7 mouse cellular contexts compared by ENCODE assay signal in the genomic region with DNA sequence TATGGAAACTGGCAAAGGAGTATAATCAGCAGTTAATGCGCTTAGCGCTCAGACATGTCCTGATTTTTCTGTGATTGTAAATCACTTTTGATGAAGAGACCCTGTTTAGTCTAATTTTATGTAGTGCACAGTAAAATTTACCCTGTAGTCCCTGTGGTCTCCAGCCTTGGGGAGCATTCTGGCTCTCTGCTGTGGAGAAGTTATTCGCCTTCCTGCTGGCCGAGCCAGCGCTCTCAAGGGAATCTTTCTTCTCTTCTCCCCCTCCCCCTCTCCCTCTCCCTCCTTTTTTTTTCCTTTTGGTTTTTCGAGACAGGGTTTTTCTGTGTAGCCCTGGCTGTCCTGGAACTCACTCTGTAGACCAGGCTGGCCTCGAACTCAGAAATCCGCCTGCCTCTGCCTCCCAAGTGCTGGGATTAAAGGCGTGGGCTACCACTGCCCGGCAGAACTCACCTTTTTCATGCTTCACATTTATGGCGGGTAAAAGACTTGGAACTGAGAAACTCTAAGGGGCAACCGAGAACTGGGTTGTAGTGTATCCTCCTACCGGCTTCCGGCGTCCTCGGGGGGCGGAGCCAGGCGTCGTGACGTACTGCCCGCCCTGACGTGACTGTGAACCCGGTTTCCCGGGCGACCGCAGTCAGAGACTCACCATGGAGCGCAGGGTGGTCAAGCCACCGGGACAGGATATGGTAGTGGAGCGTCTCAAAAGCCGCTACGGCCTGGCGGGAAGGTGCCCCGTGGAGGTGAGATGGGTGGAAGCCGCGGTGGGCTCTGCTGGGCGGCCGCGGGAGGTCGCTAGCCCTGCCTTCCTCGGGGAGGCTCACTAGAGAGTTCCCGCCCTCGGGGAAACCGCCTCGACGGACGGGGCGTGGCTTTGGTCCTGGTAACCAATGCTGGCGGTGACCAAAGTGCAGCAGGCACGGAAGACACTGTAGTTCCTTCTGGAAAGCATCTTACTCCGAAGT. TPM values are rescaled to one million over a fixed set of nuclear protein-coding genes. Genes with fewer than 3 reads are reported as not detected.
DNase-seq lines count a peak whose midpoint lies in the region; ATAC-seq lines count a peak whose summit lies in the region.

A gene (plus strand): TSS at position 629 of the 965 bp plus-strand sequence.

- 0 out of 2 replicates have a peak, but pooled peaks cover 3% of the 10 kb centered on the region for H3K4me1 ChIP-seq in intestine, embryonic 16.5 days (ENCODE audit: control insufficient read depth, insufficient read depth, low read length)
- H3K4me1 ChIP-seq in midbrain, embryonic 11.5 days (ENCODE audit: control insufficient read depth, insufficient read depth, low read length) = peaks cover 4% of the 10 kb centered on the region; the same call in 1 of the 2 replicates

- H3K9ac ChIP-seq in intestine, embryonic 16.5 days (ENCODE audit: low read depth, low read length) = peak within 1 kb of the TSS; percentile 78
- peak within 1 kb of the TSS; percentile 68 for H3K9ac ChIP-seq in midbrain, embryonic 11.5 days (ENCODE audit: low read length)

- H3K9me3 ChIP-seq in intestine, embryonic 16.5 days (ENCODE audit: control insufficient read depth, low read length) = no peaks in the 10 kb centered on the region
- no peaks in the 10 kb centered on the region for H3K9me3 ChIP-seq in midbrain, embryonic 11.5 days (ENCODE audit: control insufficient read depth, low read length)

- peak within 1 kb of the TSS; percentile 77 for H3K4me3 ChIP-seq in intestine, embryonic 16.5 days (ENCODE audit: low read length)
- peak within 1 kb of the TSS; percentile 62 for H3K4me3 ChIP-seq in midbrain, embryonic 11.5 days (ENCODE audit: low read depth, low read length)

- intact Hi-C loops in left cerebral cortex, postnatal 36 days (cut with DNase I) = no loop called here

- under 1% methylated on average over 50 of the region's 50 CpGs for WGBS in intestine, embryonic 16.5 days
- WGBS in midbrain, embryonic 11.5 days = 2% methylated on average over 50 of the region's 50 CpGs

- peaks cover 7% of the 10 kb centered on the region for H3K36me3 ChIP-seq in intestine, embryonic 16.5 days (ENCODE audit: control insufficient read depth, insufficient read depth, low read length)
- peaks cover 3% of the 10 kb centered on the region; the same call in 1 of the 2 replicates for H3K36me3 ChIP-seq in midbrain, embryonic 11.5 days (ENCODE audit: control insufficient read depth, insufficient read depth, low read length)

- no peaks in the 10 kb centered on the region for H3K27me3 ChIP-seq in intestine, embryonic 16.5 days (replicated peaks; ENCODE audit: control insufficient read depth, insufficient read depth, low read length)
- H3K27me3 ChIP-seq in midbrain, embryonic 11.5 days (ENCODE audit: control insufficient read depth, insufficient read depth, low read length) = no peaks in the 10 kb centered on the region

- peak; percentile 99 for ATAC-seq in intestine, embryonic 16.5 days
- ATAC-seq in midbrain, embryonic 11.5 days (ENCODE audit: low FRiP score) = peak; percentile 99

- DNase-seq in adrenal gland, adult 2 months = peak; percentile 97
- peak; percentile 83 for DNase-seq in embryo, embryonic 11.5 days (ENCODE audit: low read depth, low spot score)
- DNase-seq in gastrocnemius, postnatal 4 days (ENCODE audit: low spot score in 2 of 2) = peak; percentile 80 to 94
- peak; percentile 92 to 93 for DNase-seq in left cerebral cortex, postnatal 36 days (ENCODE audit: low spot score in 2 of 2)
- DNase-seq in midbrain, embryonic 11.5 days (ENCODE audit: low spot score, missing footprints) = peak; percentile 99
- peak; percentile 68 for DNase-seq in skeletal muscle tissue, adult 2 months (ENCODE audit: low read depth, low spot score)

- H3K4me2 ChIP-seq in intestine, embryonic 16.5 days (ENCODE audit: low read depth, low read length) = peak within 1 kb of the TSS; percentile 64
- H3K4me2 ChIP-seq in midbrain, embryonic 11.5 days = peak within 1 kb of the TSS; percentile 48

- H3K27ac ChIP-seq in intestine, embryonic 16.5 days (ENCODE audit: low read length) = peak within 1 kb of the TSS; percentile 90
- H3K27ac ChIP-seq in midbrain, embryonic 11.5 days (ENCODE audit: low read depth, low read length) = peak within 1 kb of the TSS; percentile 78

RNA-seq across cellular contexts. Expression of the gene that starts here (rescaled TPM):
- total RNA-seq in adrenal gland, adult 2 months (2021) = 1 to 10 TPM; 2.2 to 4.3 TPM
- polyA plus RNA-seq in adrenal gland, adult 2 months (2012; rRNA removed) = 0.04 and 0.12 TPM in 2 replicates
- total RNA-seq in gastrocnemius, postnatal 4 days (2021) = 1 to 10 TPM; 1.8 TPM
- 5.7 and 6.4 TPM in 2 replicates for polyA plus RNA-seq in intestine, embryonic 16.5 days (2015; fragmentation: Nextera tagmentation; extraction: Ambion mirVana)
- 1 to 10 TPM; 3.8 to 4.3 TPM for total RNA-seq in left cerebral cortex, postnatal 36 days (2021)
- 13.1 TPM in 2 replicates for polyA plus RNA-seq in midbrain, embryonic 11.5 days (2014; fragmentation: Nextera tagmentation; extraction: Ambion mirVana)

Comparison
In these comparisons a context has a peak if more than half of its experiments do, and no peak if none do; other contexts are left out.
1. Peak in every context shown above with its lines: DNase-seq, ATAC-seq, H3K4me3 ChIP-seq and H3K27ac ChIP-seq.